Mouse (Mus musculus) bone marrow, adult 2 months (tissue): ENCODE results near the gene Gpr152.

Experiments used
- CTCF ChIP-seq: fragments of 200-500 bp; IDR thresholded peaks from 2 replicates; pipeline ENCODE4 v1.5.1; 2011; ENCODE audit warnings: low read length, control low read depth; ENCODE audit not compliant: control insufficient read depth, insufficient read depth
- POLR2A ChIP-seq: fragments of 200-500 bp; IDR thresholded peaks from 2 replicates; pipeline ENCODE4 v1.6.1; 2011; ENCODE audit warnings: low read depth, mild to moderate bottlenecking, control low read depth, low read length, borderline replicate concordance; ENCODE audit not compliant: control insufficient read depth

DNA sequence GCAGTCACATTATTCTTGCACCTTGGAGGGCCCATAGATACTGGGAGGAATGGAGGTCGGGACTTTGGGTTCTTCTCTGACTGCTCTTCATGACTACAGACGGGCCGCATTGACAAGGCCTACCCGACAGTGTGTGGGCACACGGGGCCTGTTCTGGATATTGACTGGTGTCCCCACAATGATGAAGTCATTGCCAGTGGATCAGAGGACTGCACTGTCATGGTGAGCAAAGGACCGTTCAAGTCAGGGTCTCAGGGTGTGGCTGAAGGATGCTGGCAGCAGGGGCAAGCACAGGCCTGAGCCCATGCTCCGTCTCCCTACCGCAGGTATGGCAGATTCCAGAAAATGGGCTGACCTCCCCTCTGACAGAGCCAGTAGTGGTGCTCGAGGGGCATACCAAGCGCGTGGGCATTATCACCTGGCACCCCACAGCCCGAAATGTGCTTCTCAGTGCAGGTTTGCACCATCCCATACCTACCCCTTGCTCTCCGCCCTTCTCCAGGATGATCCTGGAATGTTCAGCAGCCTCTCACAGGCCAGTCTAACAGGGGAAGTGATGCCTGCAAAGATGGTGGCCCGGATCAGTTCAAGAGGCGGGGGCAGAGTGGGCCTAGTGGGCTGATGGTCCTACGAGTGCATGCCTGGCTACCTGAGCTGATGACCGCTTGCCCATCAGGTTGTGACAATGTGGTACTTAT lies 10.3 kb downstream of the Gpr152 start:
- TF ChIP-seq CTCF, result no peak
- no peak for TF ChIP-seq POLR2A
